Mouse (Mus musculus): Measurements from ENCODE around the gene Nusap1. TPM values are rescaled to one million over a fixed set of nuclear protein-coding genes. Genes with fewer than 3 reads are reported as not detected.
"Not testable (repeated sequence)": the region's sequence is repeated elsewhere in the genome, so short reads cannot be mapped to it uniquely, and the experiment has no call there.

Gene Nusap1
- polyA plus RNA-seq, 1 experiment from 2014 or later = 60.0 TPM

- 79% methylated on average over 4 of the region's 4 CpGs for WGBS
- H3K9me3 ChIP-seq (replicated peaks) = no peaks in the 10 kb centered on the region
- H3K27me3 ChIP-seq = no peaks in the 10 kb centered on the region
- H3K36me3 ChIP-seq = peaks cover 48% of the 10 kb centered on the region
- no peak overlapping the region for H3K4me3 ChIP-seq (replicated peaks)
- H3K4me2 ChIP-seq (replicated peaks) = no peak overlapping the region
- H3K4me1 ChIP-seq = peaks cover 4% of the 10 kb centered on the region
- H3K27ac ChIP-seq (replicated peaks) = no peak overlapping the region
- no peak for ATAC-seq (ENCODE audit: insufficient number of reproducible peaks, low FRiP score, low TSS enrichment, low read depth)
- no peak overlapping the region for H3K9ac ChIP-seq
Measured at GRCm38 (mm10) chr2:119601027-119601426, 17.1 kb upstream of the Nusap1 start.

GRCm38 (mm10) chr2:119601575-119601974 is 16.5 kb upstream of the Nusap1 start:
- H3K4me3 ChIP-seq (replicated peaks); H3K27ac ChIP-seq (replicated peaks); H3K9me3 ChIP-seq (replicated peaks); H3K9ac ChIP-seq; H3K4me1 ChIP-seq; ATAC-seq (ENCODE audit: insufficient number of reproducible peaks, low FRiP score, low TSS enrichment, low read depth); H3K27me3 ChIP-seq; H3K4me2 ChIP-seq (replicated peaks): not testable (repeated sequence)
- H3K36me3 ChIP-seq = peaks cover 52% of the 10 kb centered on the region
- WGBS = 72% methylated on average over 3 of the region's 3 CpGs

GRCm38 (mm10) chr2:119602488-119602887 is 15.6 kb upstream of the Nusap1 start:
- Histone ChIP-seq H3K9ac (no peak overlapping the region), H3K4me3 (replicated peaks) (no peak overlapping the region), H3K9me3 (replicated peaks) (no peaks in the 10 kb centered on the region), H3K27ac (replicated peaks) (no peak overlapping the region), H3K4me1 (0 out of 2 replicates have a peak, but pooled peaks cover 4% of the 10 kb centered on the region), H3K27me3 (no peaks in the 10 kb centered on the region), H3K36me3 (peaks cover 51% of the 10 kb centered on the region), H3K4me2 (replicated peaks) (no peak overlapping the region)
- no peak for ATAC-seq (ENCODE audit: insufficient number of reproducible peaks, low FRiP score, low TSS enrichment, low read depth)
- 59% methylated on average over 1 of the region's 1 CpGs for WGBS

DNA sequence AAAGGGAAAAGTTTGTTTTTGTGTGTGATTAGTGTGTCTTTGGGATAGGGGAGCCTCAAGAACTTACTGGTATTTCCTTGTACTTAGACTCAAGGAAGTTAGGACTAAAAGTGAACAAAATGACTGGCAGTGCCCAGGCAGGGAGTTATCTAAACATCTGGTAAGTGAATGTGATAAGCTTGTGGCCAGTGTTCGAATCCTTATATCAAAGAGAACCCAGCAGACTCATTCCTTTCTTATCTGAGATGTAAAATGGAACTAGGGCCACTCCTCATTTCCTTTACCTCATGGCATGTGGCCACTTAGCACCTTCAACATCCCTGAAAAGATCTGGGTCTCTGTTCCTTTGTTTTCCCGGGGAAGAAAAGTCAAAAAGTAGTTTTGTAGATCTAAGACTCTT is 14.2 kb upstream of the Nusap1 start:
- H3K27me3 ChIP-seq = no peaks in the 10 kb centered on the region
- WGBS = 78% methylated on average over 2 of the region's 2 CpGs
- no peak overlapping the region for H3K9ac ChIP-seq
- no peak for ATAC-seq (ENCODE audit: insufficient number of reproducible peaks, low FRiP score, low TSS enrichment, low read depth)
- H3K4me3 ChIP-seq (replicated peaks) = no peak overlapping the region
- H3K4me2 ChIP-seq (replicated peaks) = no peak overlapping the region
- no peak overlapping the region for H3K27ac ChIP-seq (replicated peaks)
- no peaks in the 10 kb centered on the region for H3K9me3 ChIP-seq (replicated peaks)
- H3K4me1 ChIP-seq = 0 out of 2 replicates have a peak, but pooled peaks cover 4% of the 10 kb centered on the region
- H3K36me3 ChIP-seq = peaks cover 54% of the 10 kb centered on the region

DNA sequence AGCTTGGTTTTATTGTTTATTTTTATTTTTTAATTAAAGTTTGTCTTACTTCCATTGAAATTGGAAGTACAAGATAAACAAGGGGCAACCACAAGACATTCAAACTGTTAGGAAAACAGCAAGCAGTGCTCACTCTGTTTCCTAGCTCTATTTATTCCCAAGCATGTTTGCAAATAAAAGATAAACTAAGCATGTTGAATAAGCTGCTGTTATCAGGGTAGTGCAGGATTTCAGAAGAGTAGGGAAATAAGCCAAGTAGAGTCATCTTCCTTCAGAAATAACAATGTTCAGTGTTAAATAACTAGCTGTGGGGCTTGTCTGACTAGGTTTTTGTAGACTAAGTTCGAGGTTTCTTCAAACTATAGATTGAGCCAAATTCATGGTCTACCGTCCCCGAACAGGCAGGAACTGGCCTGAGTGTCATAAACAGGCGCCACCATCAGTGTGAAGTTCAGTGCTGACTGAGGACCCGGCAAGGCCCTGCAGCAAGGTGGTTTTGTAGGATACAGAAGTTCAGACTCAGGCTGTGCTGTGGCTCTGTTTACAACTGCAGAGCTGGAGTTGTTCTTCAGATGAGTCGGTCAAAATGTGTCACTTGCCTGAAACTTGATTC is 12.6 kb upstream of the Nusap1 start:
- Histone ChIP-seq H3K4me2 (replicated peaks) (no peak overlapping the region), H3K9ac (no peak overlapping the region), H3K36me3 (peaks cover 47% of the 10 kb centered on the region), H3K27ac (replicated peaks) (no peak overlapping the region), H3K4me1 (0 out of 2 replicates have a peak, but pooled peaks cover 4% of the 10 kb centered on the region), H3K9me3 (replicated peaks) (no peaks in the 10 kb centered on the region), H3K27me3 (no peaks in the 10 kb centered on the region), H3K4me3 (replicated peaks) (no peak overlapping the region)
- no peak for ATAC-seq (ENCODE audit: insufficient number of reproducible peaks, low FRiP score, low TSS enrichment, low read depth)
- 86% methylated on average over 6 of the region's 6 CpGs for WGBS

GRCm38 (mm10) chr2:119607023-119607422 is 11.1 kb upstream of the Nusap1 start:
- H3K27ac ChIP-seq (replicated peaks) = no peak overlapping the region
- H3K9ac ChIP-seq = no peak overlapping the region
- 0 out of 2 replicates have a peak, but pooled peaks cover 4% of the 10 kb centered on the region for H3K4me1 ChIP-seq
- H3K27me3 ChIP-seq = no peaks in the 10 kb centered on the region
- ATAC-seq (ENCODE audit: insufficient number of reproducible peaks, low FRiP score, low TSS enrichment, low read depth) = no peak
- peaks cover 51% of the 10 kb centered on the region for H3K36me3 ChIP-seq
- WGBS = 92% methylated on average over 4 of the region's 4 CpGs
- no peaks in the 10 kb centered on the region for H3K9me3 ChIP-seq (replicated peaks)
- no peak overlapping the region for H3K4me2 ChIP-seq (replicated peaks)
- H3K4me3 ChIP-seq (replicated peaks) = no peak overlapping the region

DNA sequence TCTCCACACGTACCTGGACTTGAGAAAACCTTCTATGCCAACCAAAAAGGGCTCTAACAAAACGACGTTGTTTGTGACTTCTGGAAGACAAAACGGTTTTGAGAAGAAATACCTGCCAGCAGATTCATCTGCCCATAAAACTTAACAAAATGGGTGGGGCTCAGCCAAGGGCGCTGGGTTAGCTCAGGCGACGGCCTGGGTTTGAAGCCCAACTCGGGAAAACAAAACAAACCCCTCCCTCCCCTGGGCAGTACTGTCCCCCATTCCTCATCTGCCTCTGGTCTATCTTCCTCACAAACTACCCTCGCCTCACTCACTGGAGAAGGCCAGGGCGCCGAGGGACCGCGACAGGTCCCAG is 278 bp upstream of the Nusap1 start:
- ATAC-seq (ENCODE audit: insufficient number of reproducible peaks, low FRiP score, low TSS enrichment, low read depth) = no peak; the same call in 1 of the 2 replicates
- Histone ChIP-seq H3K27ac (replicated peaks) (no peak overlapping the region; the same call in 1 of the 2 replicates), H3K27me3 (no peaks in the 10 kb centered on the region), H3K9me3 (replicated peaks) (no peaks in the 10 kb centered on the region), H3K9ac (peak overlapping the region; percentile 46), H3K4me3 (replicated peaks) (peak overlapping the region; percentile 56), H3K4me2 (replicated peaks) (peak overlapping the region; percentile 77), H3K4me1 (peaks cover 28% of the 10 kb centered on the region), H3K36me3 (no peaks in the 10 kb centered on the region)
- WGBS = under 1% methylated on average over 13 of the region's 13 CpGs

GRCm38 (mm10) chr2:119619002-119619401 is 904 bp downstream of the Nusap1 start:
- 12% methylated on average over 6 of the region's 6 CpGs for WGBS
- H3K27me3 ChIP-seq = not testable (repeated sequence)

DNA sequence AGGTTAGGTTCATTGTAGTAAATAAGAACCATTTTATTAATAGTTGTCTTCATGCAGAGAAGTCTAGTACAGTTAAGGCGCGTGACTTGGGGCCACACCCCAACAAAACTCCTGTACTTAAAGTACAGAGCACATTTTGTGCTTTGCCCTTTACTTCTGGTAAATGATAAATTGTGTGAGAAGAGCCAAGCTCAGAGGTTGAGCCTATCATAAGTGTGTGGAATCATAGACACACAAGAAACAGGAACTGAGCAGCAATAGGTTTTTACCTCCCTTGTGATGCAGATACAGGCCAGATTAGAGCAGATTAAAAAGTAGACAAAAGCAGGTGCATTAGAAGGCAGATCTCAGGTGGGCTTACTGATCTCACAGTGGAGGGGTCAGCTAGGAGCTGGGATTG is 3.2 kb downstream of the Nusap1 start:
- WGBS = 98% methylated on average over 2 of the region's 2 CpGs
- Histone ChIP-seq H3K27me3 (no peaks in the 10 kb centered on the region), H3K4me2 (replicated peaks) (no peak overlapping the region)

More at GRCm38 (mm10) chr2:119619002-119619401, 904 bp downstream of the Nusap1 start:
- not testable (repeated sequence) for H3K36me3 ChIP-seq; ATAC-seq (ENCODE audit: insufficient number of reproducible peaks, low FRiP score, low TSS enrichment, low read depth); H3K9me3 ChIP-seq (replicated peaks)
- Histone ChIP-seq H3K4me2 (replicated peaks) (peak overlapping the region; percentile 78), H3K4me3 (replicated peaks) (peak overlapping the region; percentile 56), H3K4me1 (peaks cover 28% of the 10 kb centered on the region), H3K27ac (replicated peaks) (peak overlapping the region; percentile 8; the same call in 1 of the 2 replicates), H3K9ac (peak overlapping the region; percentile 1; the same call in 1 of the 2 replicates)

GRCm38 (mm10) chr2:119636781-119637180 is 18.7 kb downstream of the Nusap1 start:
- WGBS = 74% methylated on average over 1 of the region's 1 CpGs
- no peak overlapping the region for H3K4me2 ChIP-seq (replicated peaks)
- no peak overlapping the region for H3K9ac ChIP-seq
- H3K4me3 ChIP-seq (replicated peaks) = no peak overlapping the region
- no peaks in the 10 kb centered on the region for H3K27me3 ChIP-seq
- H3K9me3 ChIP-seq (replicated peaks) = no peaks in the 10 kb centered on the region
- peaks cover 78% of the 10 kb centered on the region for H3K36me3 ChIP-seq
- H3K4me1 ChIP-seq = no peaks in the 10 kb centered on the region
- ATAC-seq (ENCODE audit: insufficient number of reproducible peaks, low FRiP score, low TSS enrichment, low read depth) = no peak
- H3K27ac ChIP-seq (replicated peaks) = no peak overlapping the region

More for the DNA sequence above, 3.2 kb downstream of the Nusap1 start:
- no peaks in the 10 kb centered on the region for H3K9me3 ChIP-seq (replicated peaks)
- no peak for ATAC-seq (ENCODE audit: insufficient number of reproducible peaks, low FRiP score, low TSS enrichment, low read depth)
- no peak overlapping the region for H3K4me3 ChIP-seq (replicated peaks)
- peaks cover 19% of the 10 kb centered on the region; the same call in 1 of the 2 replicates for H3K36me3 ChIP-seq
- H3K9ac ChIP-seq = no peak overlapping the region
- no peak overlapping the region for H3K27ac ChIP-seq (replicated peaks)
- peaks cover 28% of the 10 kb centered on the region for H3K4me1 ChIP-seq

DNA sequence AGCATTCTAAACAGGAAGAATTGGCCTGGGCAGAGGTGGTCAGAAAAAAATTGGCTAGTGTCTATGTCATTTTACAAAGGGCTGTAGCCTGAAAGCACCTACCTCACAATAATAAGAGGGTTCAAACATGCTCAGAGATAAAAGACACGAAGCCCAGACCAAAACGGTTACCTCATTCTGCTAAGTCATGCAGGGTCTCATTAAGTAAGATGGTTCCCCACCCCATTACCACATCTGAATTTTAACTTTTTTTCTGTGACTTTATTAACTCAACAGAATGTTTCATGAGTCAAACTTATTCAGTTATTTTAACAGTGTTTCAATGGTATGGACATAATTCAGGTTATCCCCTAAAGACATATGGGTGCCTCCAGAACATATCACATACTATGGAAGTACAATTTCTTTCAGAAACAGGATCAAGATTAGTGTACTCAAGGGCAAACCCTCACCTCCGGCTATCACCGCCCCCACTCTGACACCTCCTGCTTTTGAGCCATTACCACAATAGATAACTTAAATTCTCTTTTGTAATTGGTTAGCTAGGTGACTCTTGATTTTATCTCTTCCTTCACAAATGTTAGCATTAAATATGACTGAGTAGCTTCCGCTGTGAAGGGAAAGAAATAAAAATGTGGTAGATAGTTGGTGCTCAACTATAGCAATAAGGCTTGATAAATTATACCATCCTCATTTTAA is 23.3 kb downstream of the Nusap1 start:
- Histone ChIP-seq H3K9me3 (replicated peaks) (no peaks in the 10 kb centered on the region), H3K27ac (replicated peaks) (no peak overlapping the region), H3K4me2 (replicated peaks) (no peak overlapping the region), H3K27me3 (no peaks in the 10 kb centered on the region), H3K36me3 (peaks cover 83% of the 10 kb centered on the region), H3K4me1 (no peaks in the 10 kb centered on the region), H3K9ac (no peak overlapping the region), H3K4me3 (replicated peaks) (no peak overlapping the region)
- WGBS = 96% methylated on average over 5 of the region's 5 CpGs
- ATAC-seq (ENCODE audit: insufficient number of reproducible peaks, low FRiP score, low TSS enrichment, low read depth) = no peak
